Mouse (Mus musculus) layer of hippocampus, postnatal 10 days (tissue): ENCODE measurements around the gene Gm6993. TPM values are rescaled to one million over a fixed set of nuclear protein-coding genes. Genes with fewer than 3 reads are reported as not detected.
A peak's percentile ranks its signal among the peaks of the same experiment; 100 is the strongest.

Source experiments
- DNase-seq, 2 experiments: peaks; one replicate each; pipeline ENCODE4 v3.0.0; 2021; ENCODE audit warnings: low spot score in 2 of 2
- long read RNA-seq: library from polyadenylated mRNA; stranded (forward); transcript quantifications from one replicate; pipeline ENCODE4 v2.0.0, GENCODE M21; 2023
- total RNA-seq, 2 experiments: library from RNA; stranded (reverse); gene quantifications; 2 replicates each; pipeline ENCODE4 v1.2.3; 2021

The Gm6993 gene
- total RNA-seq = not detected
- long read RNA-seq = 0 reads

DNA sequence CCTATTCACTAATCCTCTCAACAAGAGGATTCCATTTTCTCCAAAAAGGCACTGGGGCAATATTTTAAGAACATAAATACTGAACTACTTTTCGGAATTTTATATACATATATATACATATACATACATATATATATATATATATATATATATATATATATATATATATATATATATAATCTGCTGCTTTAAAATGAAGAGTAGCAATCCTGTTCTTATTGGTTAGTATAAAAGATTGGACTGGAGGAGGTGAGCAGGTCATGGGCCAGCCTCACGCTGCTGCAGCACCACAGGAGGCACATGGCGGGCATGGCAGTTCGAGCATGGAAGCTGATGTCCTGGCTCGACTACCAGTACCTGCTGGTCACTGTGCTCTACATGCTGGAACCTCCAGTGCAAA is at the start of gene Gm6993:
Gene Gm6993 (plus strand): TSS at position 301 of the 400 bp plus-strand sequence.
- DNase-seq = no peak

DNA sequence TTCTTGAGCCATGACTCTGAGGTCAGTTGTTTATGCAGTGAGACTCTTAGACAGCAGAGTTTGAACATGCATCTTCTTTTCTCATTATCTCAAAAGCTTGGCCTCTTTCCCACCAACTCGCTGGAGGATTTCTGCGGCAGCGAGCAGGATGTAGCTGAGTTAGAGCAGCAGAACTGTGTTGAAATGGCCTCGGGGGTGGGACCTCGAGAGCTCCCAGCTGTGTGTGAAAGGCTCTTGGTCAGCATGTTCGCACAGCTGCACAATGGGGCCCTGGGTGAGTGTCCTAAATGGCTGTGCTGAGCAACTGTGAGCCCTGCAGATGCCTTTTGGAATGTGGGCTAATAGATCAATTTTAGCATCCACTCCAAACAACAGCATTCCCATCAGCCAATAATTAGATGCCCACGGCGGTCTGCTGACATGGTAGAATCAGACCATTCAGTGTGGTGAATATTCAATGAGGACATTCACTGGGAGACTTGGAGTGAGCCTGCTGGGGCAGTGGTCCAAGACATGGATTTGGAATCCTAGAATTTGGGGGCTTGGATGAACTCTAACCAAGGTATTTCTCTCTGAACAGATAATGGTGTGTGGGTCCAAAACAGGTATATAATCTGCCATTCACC is 49.1 kb upstream of the Gm6993 start:
- peak in 1 of 2 experiments; percentile 21 for DNase-seq

DNA sequence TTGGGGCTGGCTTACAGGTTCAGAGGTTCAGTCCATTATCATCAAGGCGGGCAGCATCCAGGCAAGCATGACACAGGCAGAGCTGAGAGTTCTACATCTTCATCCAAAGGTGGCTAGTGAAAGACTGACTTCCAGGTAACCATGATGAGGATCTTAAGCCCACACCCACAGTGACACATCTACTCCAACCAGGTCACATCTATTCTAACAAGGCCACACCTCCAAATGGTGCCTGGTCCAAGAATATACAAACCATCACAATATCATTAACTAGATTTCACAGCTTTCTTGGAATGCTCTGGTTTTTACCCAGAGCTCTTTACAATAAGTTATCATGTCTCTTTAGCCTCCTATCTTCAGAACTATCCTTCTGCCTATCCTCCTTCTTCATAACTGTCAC is 38.1 kb upstream of the Gm6993 start:
- no peak for DNase-seq

DNA sequence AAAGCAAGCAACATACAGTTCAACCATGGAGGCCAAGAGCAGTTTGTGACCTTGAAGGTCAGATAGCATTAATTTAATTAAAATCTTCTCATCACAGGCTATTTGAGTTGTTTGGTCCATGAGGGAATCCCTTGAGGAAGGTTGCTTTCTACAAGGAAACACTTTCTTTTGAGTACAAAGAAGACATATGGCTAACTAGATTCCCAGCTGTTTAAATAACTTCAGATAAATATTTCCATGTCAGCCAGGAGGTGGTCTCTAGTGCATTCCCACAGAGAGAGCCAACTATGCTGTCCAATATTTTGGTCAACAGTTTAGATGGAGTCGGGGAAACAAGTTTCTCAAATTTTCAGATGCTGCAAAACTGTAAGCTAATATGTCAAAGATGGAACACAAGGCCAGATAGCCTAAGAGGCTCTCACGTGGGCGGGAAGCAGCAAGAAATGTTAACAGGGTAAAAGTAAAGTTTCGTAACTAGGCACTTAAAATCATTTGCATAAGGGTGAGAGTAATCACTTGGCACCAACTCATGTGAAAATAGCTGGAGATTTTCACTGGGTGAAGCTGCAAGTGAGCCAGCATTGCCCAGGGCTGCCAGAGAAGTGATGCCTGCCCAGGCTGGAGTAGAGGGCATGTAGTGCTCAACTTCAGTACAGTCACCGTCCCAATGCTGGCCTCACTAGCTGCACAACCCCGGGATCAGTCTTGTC is 36.7 kb upstream of the Gm6993 start:
- DNase-seq = no peak

DNA sequence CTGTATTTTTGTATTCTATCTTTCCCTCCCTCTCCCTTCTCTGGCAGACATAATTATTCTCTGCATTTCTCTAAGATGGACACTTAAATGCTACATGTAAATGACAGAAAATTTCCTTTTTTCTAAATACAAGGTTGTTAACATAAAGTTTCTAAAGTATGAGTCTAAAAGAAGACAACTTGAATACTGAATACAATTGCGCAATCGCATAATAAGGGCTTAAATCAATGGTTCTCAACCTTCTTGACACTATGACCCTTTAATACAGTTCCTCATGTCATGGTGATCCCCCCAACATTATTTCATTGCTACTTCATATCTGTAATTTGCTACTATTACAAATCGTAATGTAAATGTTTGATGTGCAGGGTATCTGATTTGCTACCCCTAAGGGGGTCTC is 35.7 kb upstream of the Gm6993 start:
- DNase-seq = no peak

DNA sequence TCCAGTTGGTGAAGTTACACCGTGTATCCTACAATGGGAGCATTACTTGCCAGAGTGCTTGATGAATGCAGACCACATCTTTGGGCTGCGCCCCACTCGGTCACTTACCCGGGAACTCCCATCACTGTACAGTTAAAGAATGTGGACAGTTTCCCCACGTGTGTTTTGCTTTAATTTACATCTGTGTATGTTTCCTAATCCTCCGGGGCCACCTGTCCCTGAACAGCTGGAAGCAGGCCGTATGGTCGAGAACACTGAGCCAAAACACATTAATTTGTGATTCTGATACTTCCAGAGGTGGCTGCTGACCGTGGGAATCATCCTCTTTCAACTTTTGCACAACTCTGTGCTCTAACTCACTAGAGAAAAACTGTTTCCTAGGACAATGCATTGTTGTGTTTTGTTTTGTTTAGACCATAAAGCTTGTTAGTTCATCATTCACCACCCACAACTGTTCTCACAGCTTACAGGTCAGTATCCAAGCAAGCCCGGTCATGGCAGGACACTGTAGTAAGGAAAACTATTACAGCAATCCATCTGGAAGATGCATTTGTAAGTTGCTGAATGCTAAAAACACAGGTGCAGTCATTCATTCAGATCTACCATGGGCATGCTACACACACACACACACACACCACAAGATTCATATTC is 34.5 kb upstream of the Gm6993 start:
- no peak for DNase-seq

DNA sequence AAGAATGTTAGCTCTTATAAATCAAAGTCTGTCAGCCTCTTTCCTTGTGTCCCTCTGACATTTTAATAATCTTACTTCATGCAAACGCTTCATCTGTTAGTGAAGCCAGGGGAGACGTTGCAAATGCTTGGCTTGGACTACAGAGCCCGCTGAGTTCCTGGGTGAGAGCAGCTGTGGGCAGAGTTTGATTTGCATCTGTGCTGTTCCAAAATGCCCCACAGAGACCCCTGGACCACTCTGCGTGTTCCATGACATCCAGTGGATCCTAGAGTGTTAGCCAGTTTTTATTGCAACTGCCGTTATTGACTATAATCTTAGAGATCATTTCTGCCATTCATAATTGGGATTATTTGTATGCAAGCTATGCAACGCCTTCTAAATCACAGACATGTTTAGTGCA is 31.8 kb upstream of the Gm6993 start:
- no peak for DNase-seq

DNA sequence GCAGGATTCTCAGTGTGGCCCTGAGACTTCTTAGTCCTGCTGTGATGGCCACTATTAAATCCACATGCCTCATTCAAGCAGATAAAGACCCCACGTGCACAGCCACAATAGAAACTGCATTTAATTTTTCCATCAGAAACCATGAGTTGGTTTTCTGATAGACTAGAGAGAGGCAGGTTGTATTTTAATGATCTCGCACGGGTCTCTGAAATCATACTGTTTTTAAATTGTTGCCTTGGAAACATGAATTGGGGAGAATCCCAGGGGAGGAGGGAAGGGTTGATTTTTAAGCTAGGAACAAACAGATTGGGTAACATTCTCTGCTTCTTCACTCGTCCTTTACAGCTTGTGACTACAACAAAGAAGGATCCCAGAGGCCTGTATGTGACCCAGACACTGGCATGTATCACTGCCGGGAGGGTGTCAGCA is 31.2 kb upstream of the Gm6993 start:
- DNase-seq = peak in 1 of 2 experiments; percentile 20

DNA sequence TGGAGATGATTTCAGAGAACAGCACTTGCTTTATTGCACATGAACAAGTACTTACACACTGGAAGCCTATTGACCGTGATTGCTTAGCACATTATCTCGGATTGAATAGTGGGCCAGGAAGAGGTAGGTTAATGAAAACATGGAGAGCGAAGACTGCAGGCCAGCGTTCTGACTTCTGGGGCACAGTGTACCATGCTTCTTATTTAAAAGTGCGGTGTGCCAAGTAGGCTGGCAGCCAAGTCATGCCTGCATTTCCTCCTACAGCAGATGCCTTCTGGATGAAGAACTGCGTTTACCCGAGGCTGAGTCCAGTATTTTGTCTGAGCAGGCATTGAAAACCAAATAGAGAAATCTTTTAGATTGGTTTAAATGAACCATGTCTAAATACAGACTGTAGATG is 27.0 kb upstream of the Gm6993 start:
- peak in 1 of 2 experiments; percentile 29 for DNase-seq

DNA sequence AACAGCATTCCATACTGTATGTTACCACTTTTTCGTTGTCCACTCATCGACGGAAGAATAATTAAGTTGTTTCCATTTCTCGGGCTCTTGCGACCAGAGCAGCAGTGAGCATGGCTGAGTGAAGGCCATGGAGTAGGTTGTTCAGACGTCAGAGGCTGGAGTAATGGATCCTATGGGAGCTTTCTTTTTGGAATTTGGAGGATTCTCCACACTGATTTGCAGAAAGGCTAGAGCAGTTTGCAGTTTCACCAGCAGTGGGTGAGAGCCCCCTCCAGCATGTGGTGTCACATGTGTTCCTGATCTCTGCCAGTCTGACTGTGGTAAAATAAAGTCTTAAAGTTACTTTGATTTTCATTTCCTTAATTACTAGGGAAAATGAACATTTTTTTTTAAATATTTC is 25.6 kb upstream of the Gm6993 start:
- DNase-seq = no peak

DNA sequence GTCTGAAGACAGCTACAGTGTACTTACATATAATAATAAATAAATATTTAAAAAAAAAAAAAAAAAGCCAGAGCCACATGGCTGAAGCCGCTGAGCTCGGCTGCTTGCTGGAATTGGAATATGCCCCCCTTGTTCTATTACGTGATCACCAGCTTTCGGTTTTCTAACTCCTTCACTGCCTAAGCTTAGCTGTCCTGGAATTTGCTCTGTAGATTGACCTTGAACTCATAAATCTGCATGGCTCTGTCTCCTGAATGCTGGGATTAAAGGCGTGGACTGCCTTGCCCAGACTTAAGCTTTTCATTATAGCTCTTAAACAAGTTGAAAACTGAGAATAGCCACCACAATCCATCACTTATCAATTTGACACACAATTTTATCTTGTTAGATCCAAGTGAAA is 23.3 kb upstream of the Gm6993 start:
- DNase-seq = no peak

DNA sequence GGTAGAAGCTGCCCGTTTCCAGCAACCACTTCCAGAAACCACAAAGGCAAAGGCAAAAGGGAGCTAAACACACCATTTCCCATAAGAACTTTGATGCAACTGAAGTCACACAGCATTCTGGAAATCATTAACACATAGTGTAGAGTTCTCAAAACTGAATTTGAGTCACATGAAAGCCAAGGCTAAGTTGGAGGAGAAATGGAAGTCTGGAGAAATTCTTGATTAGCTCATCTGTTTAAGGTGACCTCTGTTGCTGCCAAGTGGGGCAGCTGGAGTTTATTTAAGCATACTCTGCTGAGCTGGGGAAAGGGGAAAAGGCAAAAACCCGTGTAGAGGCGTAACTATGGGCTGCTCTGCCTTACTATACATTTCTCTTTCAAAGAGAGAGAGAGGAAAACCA is 21.8 kb upstream of the Gm6993 start:
- DNase-seq = no peak

DNA sequence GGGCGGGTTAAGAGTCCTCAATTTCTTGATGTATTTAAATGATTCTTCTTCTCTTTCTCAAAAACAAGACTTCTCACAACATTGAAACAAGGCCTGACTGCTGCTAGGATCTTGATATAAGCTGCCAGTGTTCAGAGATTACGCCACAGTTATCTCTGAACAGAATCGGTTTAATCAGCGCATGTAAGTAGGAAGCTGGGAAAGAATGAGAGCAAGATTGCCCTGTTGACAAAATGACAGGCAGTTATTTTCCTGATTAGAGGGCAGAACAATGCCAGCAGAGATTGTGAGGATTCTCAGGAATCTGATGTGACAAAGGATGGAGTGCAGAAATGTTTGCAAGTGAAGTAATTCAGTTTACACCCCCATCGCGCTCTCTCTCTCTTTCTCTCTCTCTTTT is 19.0 kb upstream of the Gm6993 start:
- DNase-seq = no peak

DNA sequence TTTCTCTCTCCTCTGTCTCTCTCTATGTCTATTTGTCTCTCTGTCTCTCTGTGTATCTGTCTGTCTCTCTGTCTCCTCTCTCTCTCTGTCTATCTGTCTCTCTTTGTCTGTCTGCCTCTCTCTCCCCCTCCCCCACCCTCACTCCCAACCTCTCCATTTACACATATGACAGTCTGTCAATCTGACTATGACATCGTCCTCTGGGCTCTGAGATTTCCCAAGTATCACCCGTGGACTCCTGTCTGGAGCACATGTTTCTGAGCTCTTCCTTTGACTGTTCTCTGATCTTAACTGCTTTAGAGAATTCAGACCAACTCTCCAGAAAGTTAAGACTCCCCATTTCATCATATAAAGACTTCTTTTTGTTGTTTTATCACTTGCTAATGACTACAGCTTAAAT is 18.3 kb upstream of the Gm6993 start:
- DNase-seq = no peak

DNA sequence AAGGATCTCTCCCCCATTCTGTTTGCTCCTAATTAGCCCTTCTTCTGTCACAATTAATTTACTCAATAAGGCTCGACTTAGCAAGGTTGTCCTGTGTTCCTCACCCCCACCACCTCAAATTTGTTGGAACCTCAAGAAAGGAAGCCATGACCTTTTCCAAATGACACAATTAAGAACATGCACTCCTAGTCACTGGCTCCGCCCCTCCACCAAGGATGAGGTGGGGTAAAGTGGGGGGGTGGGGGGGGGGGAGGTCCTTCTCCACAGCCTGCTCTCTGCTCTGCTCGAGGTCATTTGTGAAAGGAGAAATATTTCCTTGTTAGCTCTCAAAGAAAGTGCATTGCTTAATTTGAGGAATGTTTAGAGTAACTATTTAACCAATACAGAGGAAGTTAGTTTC is 17.8 kb upstream of the Gm6993 start:
- DNase-seq = no peak

DNA sequence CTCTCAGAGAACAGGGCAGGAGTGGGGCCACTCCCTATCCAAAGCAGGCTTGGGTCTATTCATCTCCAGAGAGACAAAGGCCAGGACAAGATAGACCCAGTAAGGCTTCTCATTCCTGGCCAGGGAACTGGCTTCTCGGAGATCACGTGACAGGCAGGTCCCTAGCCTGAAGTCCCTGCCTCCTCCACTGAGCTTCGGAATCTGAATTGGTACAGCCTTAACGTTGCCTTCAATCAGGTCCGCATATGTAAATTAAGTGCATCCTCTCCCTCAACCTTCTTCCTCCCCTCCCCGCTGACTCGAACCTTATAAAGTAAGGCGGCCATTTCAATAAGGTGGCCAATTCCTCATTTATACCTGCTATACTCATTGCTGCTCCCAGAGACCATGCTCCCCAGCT is 15.1 kb upstream of the Gm6993 start:
- no peak for DNase-seq

DNA sequence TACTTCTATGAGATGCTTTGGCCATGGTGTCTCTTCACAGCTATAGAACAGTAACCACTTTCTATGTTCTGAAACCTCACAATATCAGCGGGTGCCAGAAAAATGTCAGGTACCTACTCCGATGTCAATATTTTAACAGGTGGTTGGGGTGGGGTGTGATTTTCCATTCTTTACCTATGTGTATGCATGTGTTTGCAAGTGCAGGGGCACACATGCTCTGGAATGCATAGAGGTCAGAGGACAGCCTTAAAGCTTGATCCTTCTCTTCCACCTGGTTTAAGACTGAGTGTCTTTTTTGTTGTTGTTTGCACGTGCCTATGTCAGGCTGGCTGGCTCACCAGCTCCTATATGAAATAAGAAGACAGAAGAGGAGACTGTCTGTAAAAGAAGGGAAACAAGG is 13.4 kb upstream of the Gm6993 start:
- no peak for DNase-seq

DNA sequence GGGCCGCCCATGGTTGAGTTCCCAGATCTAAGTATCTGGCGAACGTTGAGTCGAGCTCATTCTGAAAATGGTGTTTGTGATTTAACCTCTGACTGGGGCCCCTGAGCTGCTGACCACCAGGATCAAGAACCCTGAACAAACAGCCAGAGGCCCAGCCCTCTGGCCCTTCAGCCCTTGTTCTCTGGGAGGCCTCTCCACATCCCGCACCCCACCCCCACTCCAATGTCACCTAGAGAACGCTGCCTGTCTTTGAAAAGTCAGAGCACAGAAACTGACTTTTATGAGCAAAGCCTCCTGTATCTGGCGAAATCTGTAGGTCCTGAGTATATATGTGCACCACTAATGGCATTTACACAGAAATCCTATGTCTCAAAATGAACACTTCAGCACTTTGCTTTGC is 11.7 kb upstream of the Gm6993 start:
- DNase-seq = no peak

DNA sequence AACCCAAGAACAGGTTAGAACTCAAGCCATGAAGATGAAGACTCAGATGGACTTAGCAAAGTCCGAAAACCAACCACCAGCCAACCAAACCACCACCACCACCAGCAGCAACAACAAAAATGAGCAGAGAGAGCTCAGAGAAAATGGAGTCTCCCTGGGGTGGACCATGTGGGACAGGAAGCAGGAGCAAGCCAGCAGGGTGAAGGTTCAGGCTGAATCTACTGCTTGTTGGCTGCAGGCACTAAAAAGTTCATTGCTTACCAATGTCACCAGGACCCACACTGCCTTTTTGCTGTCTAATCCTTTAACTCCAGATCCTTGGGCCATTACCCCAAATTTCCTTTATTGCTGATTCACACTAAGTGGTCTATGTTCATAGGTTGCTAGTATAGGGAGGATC is 7.9 kb upstream of the Gm6993 start:
- DNase-seq = no peak

DNA sequence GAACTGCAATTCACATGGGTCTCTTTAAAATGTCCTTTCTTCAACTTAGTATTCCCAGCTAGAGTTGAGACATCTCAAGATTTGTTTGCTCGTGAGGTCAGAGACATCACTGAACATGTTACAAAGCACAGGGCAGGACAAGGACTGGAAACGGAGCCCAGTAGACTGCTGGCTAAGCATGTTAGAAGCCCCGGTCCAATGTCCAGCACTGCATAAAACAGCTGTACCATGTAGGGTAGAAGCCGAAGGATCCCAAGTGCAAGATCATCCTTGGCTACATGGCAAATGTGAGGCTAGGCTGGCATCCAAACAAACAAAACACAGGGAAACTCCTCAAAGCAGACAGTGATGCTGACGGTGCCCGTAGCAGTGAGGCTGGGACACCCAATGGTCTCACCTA is 5.6 kb upstream of the Gm6993 start:
- no peak for DNase-seq

DNA sequence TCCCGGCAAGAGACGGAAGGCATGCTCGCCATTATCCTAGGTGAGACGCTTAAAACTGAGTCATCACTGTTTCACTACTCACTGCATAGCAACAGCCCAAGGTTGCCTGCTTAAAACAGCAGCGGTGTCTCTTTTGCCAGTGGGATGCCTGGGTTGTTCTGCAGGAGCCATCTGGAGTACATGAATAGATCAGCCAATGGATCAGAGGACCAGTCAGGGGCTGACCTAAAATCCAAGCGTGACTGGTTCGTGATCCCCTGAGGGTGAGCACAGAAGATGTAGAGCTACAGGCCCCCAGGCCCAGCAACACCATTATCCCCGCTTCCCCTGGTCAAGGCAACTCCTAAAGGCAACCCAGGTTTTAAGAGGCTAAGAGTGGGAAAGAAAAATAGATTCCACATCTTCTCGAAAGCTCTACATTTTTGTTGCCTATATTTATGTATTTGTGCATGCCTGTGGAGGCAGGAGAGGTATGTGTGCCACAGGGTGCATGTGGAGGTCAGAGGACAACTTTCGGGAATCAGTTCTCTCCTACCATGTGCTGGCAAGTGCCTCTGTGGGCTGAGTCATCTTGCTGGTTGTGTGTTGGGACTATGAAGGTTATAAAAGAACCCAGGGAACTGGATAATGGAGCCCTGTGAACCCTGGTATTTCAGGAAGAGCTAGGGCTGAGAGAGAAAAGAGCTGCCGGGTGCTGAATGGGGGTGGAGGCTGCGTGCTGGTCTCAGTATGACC is 3.5 kb upstream of the Gm6993 start:
- no peak for DNase-seq

DNA sequence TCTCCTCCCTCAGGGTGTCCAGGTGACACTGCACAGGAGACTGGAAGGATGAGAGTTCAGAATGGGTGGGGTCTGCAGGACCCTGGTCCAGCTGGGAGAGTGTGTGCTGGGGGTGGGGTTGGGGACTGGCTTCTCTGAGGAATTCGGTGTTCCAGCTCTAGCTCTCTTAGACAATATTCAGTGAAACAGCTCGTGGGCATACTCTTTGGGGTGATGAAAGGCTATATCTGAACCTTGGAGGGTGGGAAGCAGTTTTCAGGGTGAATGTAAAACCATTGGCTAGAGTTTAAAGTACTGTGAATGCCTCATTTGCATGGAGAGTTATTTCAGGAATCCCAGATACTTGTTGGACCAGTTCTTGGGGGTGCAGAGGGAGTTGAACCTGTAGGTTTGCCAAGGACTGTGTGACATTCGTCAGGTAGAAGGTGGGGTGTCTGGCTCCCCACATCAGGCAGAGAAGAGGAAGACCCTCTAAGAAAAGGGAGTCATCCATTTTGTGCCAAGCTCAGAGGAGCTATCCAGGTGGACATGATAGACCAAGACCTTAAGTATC is 1.5 kb upstream of the Gm6993 start:
- no peak for DNase-seq
